Mouse (Mus musculus): ENCODE measurements around the gene Ywhab. TPM values are rescaled to one million over a fixed set of nuclear protein-coding genes. Genes with fewer than 3 reads are reported as not detected.

The Ywhab gene
- 100 to 1,000 TPM; 520 to 529 TPM for total RNA-seq (2021)
- long read RNA-seq, experiment 1, transcript Ywhab-201 (6 exons, 3,013 nt) = major isoform, 499 of 585 reads
- long read RNA-seq, experiment 1, partial matches to known transcripts = 20 of 585 reads
- long read RNA-seq, experiment 1, other reads (novel, unspliced or antisense) = 66 of 585 reads
- long read RNA-seq, experiment 2, transcript Ywhab-201 (6 exons, 3,013 nt) = major isoform, 742 of 855 reads
- long read RNA-seq, experiment 2, partial matches to known transcripts = 27 of 855 reads
- long read RNA-seq, experiment 2, other reads (novel, unspliced or antisense) = 86 of 855 reads

DNA sequence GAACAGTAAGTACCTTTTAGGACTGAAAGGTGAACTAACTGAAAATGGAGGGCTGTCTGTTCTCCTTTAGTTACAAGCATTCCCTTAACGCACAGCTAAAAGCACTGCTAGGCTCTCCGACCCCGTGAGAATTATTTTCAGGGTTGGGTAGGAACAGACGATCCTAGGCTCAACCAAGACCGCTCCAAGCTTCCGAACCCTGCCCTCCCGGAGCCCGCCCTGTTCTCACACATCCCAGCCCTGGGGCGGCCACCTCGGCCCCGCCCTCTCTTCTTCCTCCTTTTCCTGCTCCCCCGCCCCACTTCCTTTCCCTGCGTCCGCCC, at the start of gene Ywhab:
Ywhab (plus strand) TSS at position 307 of the 323 bp plus-strand sequence.
- Histone ChIP-seq H3K4me3 (peak within 1 kb of the TSS; percentile 94), H3K27ac (peak within 1 kb of the TSS; percentile 99)
- no peak for TF ChIP-seq CTCF (conservative IDR thresholded peaks at IDR 0.05)
- DNase-seq (ENCODE audit: low spot score in 2 of 2) = no peak

DNA sequence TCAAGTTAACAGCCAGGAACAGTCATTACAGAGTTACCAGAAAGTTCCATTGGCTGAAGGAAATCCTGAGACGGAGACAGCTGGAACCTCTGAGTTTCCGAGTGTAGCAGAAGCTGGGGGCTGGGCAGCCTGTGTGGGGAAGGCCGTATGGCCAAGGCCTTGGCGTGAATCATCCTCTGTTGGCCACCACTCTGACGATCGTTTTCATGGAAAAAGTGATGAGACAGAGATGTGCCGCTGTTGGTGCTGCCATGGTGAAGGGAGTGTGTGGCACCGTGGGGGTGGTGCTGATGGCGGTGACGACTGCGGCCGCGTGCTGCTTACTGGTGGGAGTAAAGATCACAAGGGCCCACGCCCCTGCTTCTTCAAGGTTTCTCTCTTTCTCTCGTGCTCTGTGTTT, 48.5 kb upstream of the Ywhab start:
- peak in 1 of 2 experiments; percentile 23 for DNase-seq (ENCODE audit: low spot score in 2 of 2)
- no peak for TF ChIP-seq CTCF (conservative IDR thresholded peaks at IDR 0.05)
- H3K27ac ChIP-seq = no peak overlapping the region
- H3K4me3 ChIP-seq = no peak overlapping the region

DNA sequence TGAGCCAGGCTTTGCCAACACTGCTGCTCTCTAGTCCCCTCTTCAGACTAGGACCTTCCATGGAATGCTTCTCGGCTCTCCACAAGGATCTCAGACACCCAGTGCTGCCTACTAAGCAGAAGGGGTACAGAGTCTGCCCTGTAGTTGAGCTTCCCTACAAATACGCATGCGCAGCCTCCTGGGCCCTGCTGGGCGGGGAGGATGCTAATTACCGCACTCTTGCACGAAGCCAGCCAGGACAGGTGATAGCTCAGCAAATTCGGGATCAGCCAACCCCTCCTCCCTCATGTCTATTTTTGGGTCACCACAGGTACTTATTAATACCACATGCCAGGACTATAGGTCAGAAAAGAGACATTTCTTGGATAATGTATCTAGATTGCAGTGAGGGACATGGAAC, 46.8 kb upstream of the Ywhab start:
- Histone ChIP-seq H3K27ac (no peak overlapping the region), H3K4me3 (no peak overlapping the region)
- TF ChIP-seq CTCF (conservative IDR thresholded peaks at IDR 0.05) = no peak
- DNase-seq (ENCODE audit: low spot score in 2 of 2) = no peak

DNA sequence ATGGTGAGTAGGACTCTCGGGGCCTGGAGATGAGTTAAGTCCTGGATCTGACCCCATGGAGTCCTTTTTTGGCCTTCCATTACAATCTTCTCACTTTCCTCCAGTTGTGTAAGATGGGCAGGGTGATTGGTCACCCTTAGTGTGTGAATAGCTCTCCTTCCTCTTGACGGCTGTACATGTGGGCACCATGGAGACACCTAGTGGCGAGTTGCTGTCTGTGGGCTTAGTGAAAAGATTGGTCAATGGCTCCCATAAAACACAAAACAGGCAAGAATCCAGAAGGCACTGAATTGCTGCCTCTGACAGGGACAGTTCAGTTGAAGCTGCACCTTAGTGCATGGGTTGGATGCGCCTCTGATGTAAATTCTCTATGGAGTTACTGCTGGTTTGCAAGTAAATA, 43.0 kb upstream of the Ywhab start:
- peak; percentile 88 for TF ChIP-seq CTCF (conservative IDR thresholded peaks at IDR 0.05)
- peak; percentile 66 to 72 for DNase-seq (ENCODE audit: low spot score in 2 of 2)
- Histone ChIP-seq H3K4me3 (no peak overlapping the region), H3K27ac (no peak overlapping the region)

DNA sequence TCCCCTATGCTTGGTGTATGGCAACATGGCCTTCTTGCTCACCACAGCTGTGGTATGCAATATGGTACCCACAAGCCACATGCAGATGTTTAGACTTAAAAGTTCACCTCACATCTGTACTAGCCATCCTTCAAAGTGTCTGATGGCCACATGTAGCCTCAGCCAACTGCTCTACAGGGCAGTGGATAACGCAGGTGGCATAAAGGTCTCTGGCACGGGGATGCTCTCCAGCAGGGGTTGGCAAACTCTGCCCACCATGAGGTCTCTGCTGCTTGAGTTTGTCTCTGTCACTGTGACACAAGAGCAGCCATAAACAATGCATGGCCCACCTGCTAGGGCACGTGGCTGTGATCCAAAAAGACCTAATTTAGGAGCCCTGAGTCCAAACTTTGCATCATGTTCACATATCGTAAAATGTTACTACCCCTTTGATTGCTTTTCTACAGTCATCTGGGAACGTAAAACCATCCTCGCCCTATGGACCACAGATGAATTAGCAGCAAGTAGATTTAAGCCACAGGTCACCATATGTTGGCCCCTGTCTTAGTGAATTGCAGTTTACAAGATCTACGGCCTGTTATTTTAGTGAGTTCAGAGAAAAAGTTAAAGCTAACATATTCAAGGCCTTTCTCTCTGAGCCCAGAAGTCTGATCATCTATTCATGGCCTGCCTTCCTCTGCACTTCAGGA, 41.0 kb upstream of the Ywhab start:
- Histone ChIP-seq H3K27ac (no peak overlapping the region), H3K4me3 (no peak overlapping the region)
- no peak for TF ChIP-seq CTCF (conservative IDR thresholded peaks at IDR 0.05)
- DNase-seq (ENCODE audit: low spot score in 2 of 2) = no peak

DNA sequence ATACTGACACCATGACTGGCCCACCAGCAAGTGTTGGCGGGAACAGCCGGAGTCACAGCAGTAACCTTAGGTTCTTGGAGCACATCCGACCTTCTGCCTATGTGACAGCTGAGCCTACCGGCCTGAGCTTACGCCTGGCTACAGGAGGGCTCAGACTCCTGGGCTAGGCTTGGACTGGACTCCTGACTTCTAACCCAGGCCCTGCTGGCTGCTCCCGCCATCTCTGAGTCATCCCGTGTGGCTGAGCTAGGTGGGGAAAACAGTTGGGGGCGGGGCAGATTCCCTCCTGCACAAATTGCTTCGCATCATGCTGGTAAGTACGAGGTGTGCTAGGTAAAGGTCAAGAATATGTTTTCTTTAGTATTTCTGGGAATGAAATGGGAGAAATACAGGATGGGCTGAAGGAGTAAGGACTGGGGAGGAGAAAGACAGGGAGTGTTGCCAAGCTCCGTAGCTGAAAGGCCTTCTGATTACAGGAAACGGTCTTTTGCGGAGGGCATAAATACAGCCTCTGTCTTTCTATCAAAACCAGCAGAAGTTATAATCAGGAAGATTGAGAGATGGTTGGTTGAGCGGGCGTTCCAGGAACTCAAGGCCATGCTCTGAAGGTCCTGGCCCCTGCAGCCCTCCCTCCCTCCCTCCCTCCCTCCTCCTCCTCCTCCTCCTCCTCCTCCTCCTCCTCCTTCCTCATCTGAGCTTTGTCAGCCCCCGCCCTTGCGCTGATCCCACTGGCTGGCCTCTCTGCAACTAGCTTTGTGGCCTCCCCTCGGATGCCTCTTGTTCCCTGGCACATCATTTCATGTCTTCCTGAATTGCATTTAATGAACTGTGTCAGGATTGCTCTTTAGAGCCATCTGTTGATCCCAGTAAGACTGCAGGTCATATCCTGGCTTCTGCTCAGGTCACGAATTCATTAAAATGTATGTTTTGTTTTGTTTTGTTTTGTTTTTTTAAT, 29.9 kb upstream of the Ywhab start:
- Histone ChIP-seq H3K4me3 (no peak overlapping the region), H3K27ac (no peak overlapping the region)
- TF ChIP-seq CTCF (conservative IDR thresholded peaks at IDR 0.05) = no peak
- DNase-seq (ENCODE audit: low spot score in 2 of 2) = no peak

DNA sequence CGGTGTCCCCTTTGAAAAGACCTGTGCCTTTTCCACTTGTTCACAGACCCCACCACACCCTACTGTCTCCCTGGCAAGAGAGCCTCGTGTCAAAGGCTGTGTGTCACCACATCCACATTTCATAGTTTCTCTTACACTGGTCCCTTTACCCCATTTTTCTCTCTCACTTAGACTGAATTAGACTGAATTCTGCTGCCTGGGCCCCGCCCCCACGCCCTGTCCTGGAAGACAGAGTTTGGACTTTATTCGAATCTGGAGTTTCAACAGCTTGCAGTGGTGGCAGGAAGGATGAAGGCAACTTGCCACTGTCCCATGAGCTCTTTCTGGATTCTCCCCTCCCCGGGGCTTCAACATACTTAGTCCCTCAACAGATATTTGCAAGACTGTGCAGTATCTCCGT, 29.1 kb upstream of the Ywhab start:
- no peak for DNase-seq (ENCODE audit: low spot score in 2 of 2)
- Histone ChIP-seq H3K4me3 (no peak overlapping the region), H3K27ac (no peak overlapping the region)
- no peak for TF ChIP-seq CTCF (conservative IDR thresholded peaks at IDR 0.05)

DNA sequence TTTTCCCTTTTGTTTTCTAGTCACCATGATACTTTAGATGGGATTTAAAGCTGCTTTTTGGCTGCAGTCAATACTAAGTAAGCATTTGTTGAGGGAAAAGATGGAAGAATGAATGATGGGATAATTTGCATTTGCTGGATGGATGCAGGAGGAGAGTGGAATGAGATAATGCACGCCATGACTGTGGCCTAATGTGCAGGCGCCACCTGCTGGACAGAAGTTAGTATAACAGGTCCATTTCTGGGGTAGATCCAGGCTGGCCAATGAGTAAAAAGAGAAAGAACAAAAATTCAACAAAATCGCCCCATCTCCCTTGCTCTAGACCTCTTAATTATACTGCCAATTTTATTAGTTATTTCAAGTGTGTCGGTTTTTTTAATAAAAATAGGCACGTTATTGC, 26.2 kb upstream of the Ywhab start:
- Histone ChIP-seq H3K27ac (no peak overlapping the region), H3K4me3 (no peak overlapping the region)
- DNase-seq (ENCODE audit: low spot score in 2 of 2) = peak; percentile 57 to 77
- peak; percentile 95 for TF ChIP-seq CTCF (conservative IDR thresholded peaks at IDR 0.05)

DNA sequence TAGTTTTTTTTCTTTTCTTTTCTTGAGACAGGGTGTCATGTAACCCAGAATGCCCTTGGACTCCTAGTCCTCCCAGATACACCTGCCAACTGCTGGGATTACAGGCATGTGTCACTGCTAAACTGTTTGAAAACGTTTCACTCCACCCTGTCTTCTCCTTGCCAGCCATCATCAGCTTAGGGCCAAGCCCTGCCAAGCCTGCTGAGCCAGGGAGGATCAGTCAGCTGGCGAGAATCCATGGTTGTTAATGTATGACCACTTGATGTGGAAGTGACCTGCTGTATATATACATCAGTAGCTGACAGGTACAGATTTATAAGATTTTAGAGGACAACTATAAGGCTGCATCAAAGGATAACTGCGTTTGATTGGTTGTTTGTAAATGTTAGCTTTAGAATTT, 24.4 kb upstream of the Ywhab start:
- DNase-seq (ENCODE audit: low spot score in 2 of 2) = no peak
- Histone ChIP-seq H3K4me3 (no peak overlapping the region), H3K27ac (no peak overlapping the region)
- TF ChIP-seq CTCF (conservative IDR thresholded peaks at IDR 0.05) = no peak

DNA sequence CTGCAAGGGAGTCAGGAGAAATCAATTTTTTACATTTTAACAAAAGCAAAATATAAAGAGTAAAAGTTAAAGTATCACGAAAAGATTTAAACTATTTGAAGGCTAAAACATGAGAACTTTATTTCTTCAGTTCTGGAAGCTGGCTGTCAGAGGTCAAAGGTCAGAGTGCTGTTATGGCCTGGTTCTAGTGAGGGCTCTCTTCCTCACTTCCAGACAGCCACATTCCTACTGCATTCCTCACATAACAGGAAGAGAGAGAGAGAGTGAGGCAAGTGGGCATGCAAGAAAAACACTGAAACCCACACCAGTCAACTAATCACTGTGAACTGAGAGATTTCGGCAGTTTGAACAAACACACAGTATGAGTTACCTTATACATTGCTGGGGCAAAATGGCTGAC, 20.7 kb upstream of the Ywhab start:
- no peak for DNase-seq (ENCODE audit: low spot score in 2 of 2)
- H3K27ac ChIP-seq = no peak overlapping the region
- H3K4me3 ChIP-seq = no peak overlapping the region
- TF ChIP-seq CTCF (conservative IDR thresholded peaks at IDR 0.05) = no peak

DNA sequence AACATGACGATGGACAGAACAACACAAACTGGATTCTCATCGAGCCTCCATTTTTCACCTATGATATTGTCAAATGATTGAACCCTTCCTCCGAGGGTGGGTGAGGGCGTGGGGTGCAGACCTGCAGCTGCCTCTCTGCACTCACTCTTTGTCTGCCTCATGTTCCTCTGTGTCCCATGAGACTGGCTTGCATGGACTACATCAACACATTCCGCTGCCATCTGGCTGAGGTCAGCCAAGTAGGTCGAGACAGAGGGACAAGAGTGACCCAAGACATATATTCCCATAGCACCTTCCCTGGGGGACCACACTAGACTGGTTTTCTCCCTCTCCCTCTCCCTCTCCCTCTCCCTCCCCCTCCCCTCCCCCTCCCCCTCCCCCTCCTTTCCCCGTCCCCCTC, 18.3 kb upstream of the Ywhab start:
- no peak for TF ChIP-seq CTCF (conservative IDR thresholded peaks at IDR 0.05)
- H3K27ac ChIP-seq = no peak overlapping the region

DNA sequence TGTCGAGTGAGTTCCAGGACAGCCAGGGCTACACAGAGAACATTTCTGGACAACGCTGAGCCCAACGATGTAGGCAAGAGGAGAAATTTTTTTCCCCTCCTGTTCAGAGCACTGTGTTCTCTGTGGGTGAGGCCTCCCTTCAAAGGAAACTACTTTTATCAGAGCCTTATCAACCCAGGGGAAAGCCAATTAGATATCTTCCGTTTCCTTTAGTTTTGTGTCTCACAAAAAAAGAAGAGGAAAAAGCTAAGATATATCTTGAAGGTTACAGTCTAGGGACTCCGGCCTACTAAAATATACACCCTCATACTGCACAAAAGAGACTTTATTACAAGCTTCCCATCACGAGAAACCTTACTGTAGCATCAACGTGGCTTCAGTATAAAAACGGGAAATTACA, 7.5 kb upstream of the Ywhab start:
- TF ChIP-seq CTCF (conservative IDR thresholded peaks at IDR 0.05) = no peak
- DNase-seq (ENCODE audit: low spot score in 2 of 2) = no peak
- H3K4me3 ChIP-seq = no peak overlapping the region
- no peak overlapping the region for H3K27ac ChIP-seq

More for the DNA sequence above, 18.3 kb upstream of the Ywhab start:
- DNase-seq (ENCODE audit: low spot score in 2 of 2) = no peak
- no peak overlapping the region for H3K4me3 ChIP-seq

DNA sequence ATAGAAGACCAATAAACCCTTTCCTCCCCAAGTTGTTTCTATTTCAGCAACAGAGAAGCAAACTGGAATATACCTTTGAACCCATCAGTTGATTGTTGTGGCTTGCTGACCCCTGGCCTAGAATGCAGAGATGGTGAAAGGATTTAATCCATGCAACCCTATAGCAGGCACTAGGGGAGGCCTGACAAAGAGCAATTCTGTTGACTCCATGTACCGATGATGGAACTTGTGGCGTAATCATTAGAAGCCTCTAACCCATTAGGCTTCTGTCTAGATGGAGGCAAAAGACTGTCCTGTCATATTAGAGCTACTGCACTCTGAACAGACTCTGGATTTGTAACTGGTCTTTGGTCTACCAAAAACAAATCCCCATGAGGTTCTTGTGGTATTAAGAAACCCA, 1.9 kb upstream of the Ywhab start:
- Histone ChIP-seq H3K27ac (no peak overlapping the region), H3K4me3 (no peak overlapping the region)
- no peak for TF ChIP-seq CTCF (conservative IDR thresholded peaks at IDR 0.05)
- DNase-seq (ENCODE audit: low spot score in 2 of 2) = no peak
